In the genomic region with DNA sequence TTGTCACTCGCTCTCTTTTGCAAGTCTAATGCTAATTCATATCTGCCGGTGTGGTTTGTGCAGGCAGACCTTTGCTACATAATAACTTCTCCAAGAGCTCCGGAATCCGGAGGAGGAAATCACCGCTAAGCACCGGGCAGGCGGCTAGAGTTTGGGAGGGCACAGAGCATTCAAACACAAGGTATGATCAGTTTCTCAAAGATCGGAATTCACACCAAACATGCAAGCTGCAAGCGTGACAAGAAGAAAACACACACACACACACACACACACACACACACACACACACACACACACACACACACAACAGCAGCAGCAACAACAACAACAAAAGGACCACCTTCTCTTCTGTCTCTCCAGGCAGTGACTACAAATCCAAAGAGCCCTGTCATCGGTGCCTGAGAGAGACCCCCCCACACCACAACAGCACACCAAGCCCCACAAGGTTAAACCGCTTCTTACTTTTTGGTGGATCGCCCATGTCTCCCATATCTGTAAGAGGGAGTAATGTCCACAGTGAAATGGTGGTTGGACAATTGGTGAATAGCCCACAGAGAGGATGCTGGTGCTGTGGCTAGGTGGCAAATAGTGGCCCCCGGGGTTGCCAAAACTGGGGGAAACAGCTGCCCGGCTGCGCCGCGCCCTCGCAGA, we compare ENCODE assay signal across 9 mouse cellular contexts. TPM values are rescaled to one million over a fixed set of nuclear protein-coding genes. Genes with fewer than 3 reads are reported as not detected.
DNase-seq lines count a peak whose midpoint lies in the region; ATAC-seq and TF ChIP-seq lines count a peak whose summit lies in the region.
"Had no signal": no experiment of that assay in that cellular context is flagged by ENCODE, and none has a peak within 500 bp of the region (broad histone marks: within the 10 kb centered on the region; RNA-seq: fewer than 3 reads in every experiment).

No protein-coding gene starts in this region.

- no peak for TF ChIP-seq EP300 in liver, postnatal 0 days (IDR thresholded peaks at IDR 0.05; ENCODE audit: low read depth)

- H3K9me3 ChIP-seq in liver, postnatal 0 days (ENCODE audit: low read length): no peaks in the 10 kb centered on the region

- no peak overlapping the region for H3K9ac ChIP-seq in liver, postnatal 0 days (replicated peaks)

- WGBS in thymus, adult 2 months: 6% methylated on average over 18 of the region's 18 CpGs
- WGBS in liver, postnatal 0 days (ENCODE audit: insufficient replicate concordance): under 1% methylated on average over 18 of the region's 18 CpGs

- peak; percentile 28 to 45 for DNase-seq in cerebellum, postnatal 14 days
- DNase-seq in cerebellum, adult 8-10 months: no peak
- no peak for DNase-seq in thymus, adult 2 months
- DNase-seq in thymus, postnatal 10 days (ENCODE audit: low spot score in 2 of 2): no peak
- no peak for DNase-seq in liver, postnatal 0 days
- no peak for DNase-seq in thymus, postnatal 4 days
- DNase-seq in thymus, postnatal 14 days: no peak
- DNase-seq: kidney, adult 18-20 months had no signal

- ATAC-seq in liver, postnatal 0 days: no peak
- no peak for ATAC-seq in inflammation-experienced regulatory T-cells, adult 6 months

- TF ChIP-seq POLR2A in thymus, adult 2 months (IDR thresholded peaks at IDR 0.05; ENCODE audit: control insufficient read depth, extremely low read depth, insufficient read depth, low read length, poor library complexity): no peak

- TF ChIP-seq CTCF in thymus, adult 2 months (IDR thresholded peaks at IDR 0.05; ENCODE audit: borderline replicate concordance, control insufficient read depth, extremely low read depth, insufficient read depth, low read length, poor library complexity): no peak
- no peak for TF ChIP-seq CTCF in liver, postnatal 0 days (IDR thresholded peaks at IDR 0.05; ENCODE audit: low read depth)

- no peak overlapping the region for H3K27ac ChIP-seq in thymus, adult 2 months (ENCODE audit: control insufficient read depth, insufficient read depth, low read length)
- H3K27ac ChIP-seq in liver, postnatal 0 days (ENCODE audit: low read depth): no peak overlapping the region

- H3K36me3 ChIP-seq in thymus, adult 2 months (ENCODE audit: control insufficient read depth, insufficient read depth, low read length): no peaks in the 10 kb centered on the region
- no peaks in the 10 kb centered on the region for H3K36me3 ChIP-seq in liver, postnatal 0 days (replicated peaks; ENCODE audit: insufficient read depth, low read length)

- peak overlapping the region; percentile 66 for H3K4me2 ChIP-seq in liver, postnatal 0 days (ENCODE audit: low read depth, low read length)

- peaks cover 4% of the 10 kb centered on the region; the same call in 1 of the 2 replicates for H3K27me3 ChIP-seq in thymus, adult 2 months (ENCODE audit: control insufficient read depth, insufficient read depth, low read length)
- H3K27me3 ChIP-seq in liver, postnatal 0 days (ENCODE audit: insufficient read depth, low read length): peaks cover 92% of the 10 kb centered on the region

- peak overlapping the region; percentile 28 for H3K4me3 ChIP-seq in thymus, adult 2 months (ENCODE audit: control insufficient read depth, insufficient read depth, low read length)
- H3K4me3 ChIP-seq in liver, postnatal 0 days (ENCODE audit: low read depth, low read length): peak overlapping the region; percentile 46

- H3K4me1 ChIP-seq in thymus, adult 2 months (replicated peaks; ENCODE audit: control insufficient read depth, insufficient read depth, low read length): 0 out of 2 replicates have a peak, but pooled peaks cover 2% of the 10 kb centered on the region
- no peaks in the 10 kb centered on the region for H3K4me1 ChIP-seq in liver, postnatal 0 days (ENCODE audit: insufficient read depth)

RNA-seq across cellular contexts. Expression of gene Isl1, which starts 0.4 kb away (rescaled TPM):
- 8.0 and 9.6 TPM in 2 replicates for polyA plus RNA-seq in thymus, adult 2 months (2012; rRNA removed)
- polyA plus RNA-seq in liver, postnatal 0 days (2015; fragmentation: Nextera tagmentation; extraction: Ambion mirVana): not detected in 2 replicates
- polyA plus RNA-seq in inflammation-experienced regulatory T-cells, adult 6 months (2017; shearing (Covaris generic)): not detected

Comparison
In these comparisons a context has a peak if more than half of its experiments do, and no peak if none do; other contexts are left out.
1. DNase-seq: peak in cerebellum, postnatal 14 days (2 of 2); none in cerebellum, adult 8-10 months (single experiment), thymus, adult 2 months (single experiment), thymus, postnatal 10 days (0 of 2), liver, postnatal 0 days (single experiment), thymus, postnatal 4 days (single experiment) and thymus, postnatal 14 days (single experiment).